Mouse (Mus musculus) stomach, postnatal 0 days (tissue): ENCODE data around the gene Tmem140. TPM values are rescaled to one million over a fixed set of nuclear protein-coding genes. Genes with fewer than 3 reads are reported as not detected.

Experiments
- ATAC-seq: fragments of 200-750 bp; cut with Nextera tagmentation; 2 replicates; pipeline ENCODE4 v1.8.0; 2017; ENCODE audit not compliant: low FRiP score, low TSS enrichment
- DNase-seq: peaks from one replicate; pipeline ENCODE4 v3.0.0-alpha.2; 2016; ENCODE audit warnings: low spot score
- H3K27ac ChIP-seq: fragments of 300-500 bp; sonication (generic); replicated peaks from 2 replicates; pipeline ENCODE4 v1.5.1; 2014; ENCODE audit warnings: mild to moderate bottlenecking, control low read depth
- H3K27me3 ChIP-seq: fragments of 300-500 bp; sonication (generic); 2 replicates; pipeline ENCODE4 v1.6.1; 2014; ENCODE audit warnings: low read length; ENCODE audit not compliant: control insufficient read depth, insufficient read depth
- H3K36me3 ChIP-seq: fragments of 300-500 bp; sonication (generic); 2 replicates; pipeline ENCODE4 v1.6.1; 2014; ENCODE audit warnings: low read length, mixed read lengths; ENCODE audit not compliant: control insufficient read depth, insufficient read depth
- H3K4me1 ChIP-seq: fragments of 300-500 bp; sonication (generic); replicated peaks from 2 replicates; pipeline ENCODE4 v1.6.1; 2014; ENCODE audit warnings: antibody characterized with exemption; ENCODE audit not compliant: control insufficient read depth, insufficient read depth
- H3K4me2 ChIP-seq: fragments of 300-500 bp; sonication (generic); replicated peaks from 2 replicates; pipeline ENCODE4 v1.6.1; 2014; ENCODE audit warnings: low read depth, mild to moderate bottlenecking, control low read depth, moderate library complexity
- H3K4me3 ChIP-seq: fragments of 300-500 bp; sonication (generic); 2 replicates; pipeline ENCODE4 v1.5.1; 2014; ENCODE audit warnings: low read depth, low read length, control low read depth
- H3K9ac ChIP-seq: fragments of 300-500 bp; sonication (generic); 2 replicates; pipeline ENCODE4 v1.6.1; 2014; ENCODE audit warnings: mild to moderate bottlenecking, low read length, control low read depth, mixed read lengths
- H3K9me3 ChIP-seq: fragments of 300-500 bp; sonication (generic); 2 replicates; pipeline ENCODE4 v1.6.1; 2016; ENCODE audit warnings: low read length; ENCODE audit not compliant: control insufficient read depth
- CTCF ChIP-seq: IDR thresholded peaks from 2 replicates; pipeline ENCODE4 v1.5.1; 2016; ENCODE audit warnings: antibody characterized with exemption, low read depth, mild to moderate bottlenecking, moderate library complexity
- EP300 ChIP-seq: optimal IDR thresholded peaks from 2 replicates; pipeline ENCODE3; 2016; ENCODE audit warnings: antibody characterized with exemption
- WGBS: fragments of 180-500 bp; shearing (Covaris S2); extraction: QIAGEN DNeasy Blood & Tissue Kit; methylation state at CpG from one replicate; pipeline ENCODE4 v1.1.7; 2014; 5-methylcytosine and 5-hydroxymethylcytosine counted together
- polyA plus RNA-seq: library from polyadenylated mRNA; unstranded; fragments of >200 nt; fragmentation: Nextera tagmentation; extraction: Ambion mirVana; gene quantifications from 2 replicates; pipeline ENCODE4 v1.2.1, GENCODE M21; 2015

Tmem140 gene
- polyA plus RNA-seq, 1 experiment from 2014 or later = 8.3 TPM

GRCm38 (mm10) chr6:34867995-34868350, 5.0 kb downstream of the Tmem140 start:
- Histone ChIP-seq H3K4me1 (peaks cover 3% of the 10 kb centered on the region), H3K4me3 (no peak overlapping the region), H3K36me3 (no peaks in the 10 kb centered on the region), H3K9ac (no peak overlapping the region), H3K27ac (no peak overlapping the region), H3K9me3 (no peaks in the 10 kb centered on the region), H3K4me2 (no peak overlapping the region), H3K27me3 (no peaks in the 10 kb centered on the region)
- DNase-seq (no peak), ATAC-seq (no peak)
- TF ChIP-seq CTCF (no peak), EP300 (no peak)
- 76% methylated on average over 10 of the region's 10 CpGs for WGBS

- no peak overlapping the region for H3K4me2 ChIP-seq
- H3K4me3 ChIP-seq = no peak overlapping the region
- H3K36me3 ChIP-seq = no peaks in the 10 kb centered on the region
- H3K27ac ChIP-seq = no peak overlapping the region
- peaks cover 3% of the 10 kb centered on the region for H3K4me1 ChIP-seq
- DNase-seq (no peak), ATAC-seq (peak; percentile 31; the same call in 1 of the 2 replicates)
- TF ChIP-seq CTCF (no peak), EP300 (no peak)
- 75% methylated on average over 20 of the region's 20 CpGs for WGBS
- no peaks in the 10 kb centered on the region for H3K27me3 ChIP-seq
- H3K9ac ChIP-seq = no peak overlapping the region
- H3K9me3 ChIP-seq = no peaks in the 10 kb centered on the region
These were observed 5.7 kb downstream of the Tmem140 start for GRCm38 (mm10) chr6:34868507-34869217.

GRCm38 (mm10) chr6:34869225-34869915, 6.4 kb downstream of the Tmem140 start:
- TF ChIP-seq EP300 = no peak
- TF ChIP-seq CTCF = no peak
- Histone ChIP-seq H3K4me3 (no peak overlapping the region), H3K27me3 (no peaks in the 10 kb centered on the region), H3K9ac (no peak overlapping the region), H3K4me1 (peaks cover 3% of the 10 kb centered on the region), H3K4me2 (no peak overlapping the region), H3K27ac (peak overlapping the region; percentile 61), H3K9me3 (no peaks in the 10 kb centered on the region), H3K36me3 (no peaks in the 10 kb centered on the region)
- DNase-seq (no peak), ATAC-seq (peak; percentile 45; the same call in 1 of the 2 replicates)
- 53% methylated on average over 13 of the region's 13 CpGs for WGBS

DNA sequence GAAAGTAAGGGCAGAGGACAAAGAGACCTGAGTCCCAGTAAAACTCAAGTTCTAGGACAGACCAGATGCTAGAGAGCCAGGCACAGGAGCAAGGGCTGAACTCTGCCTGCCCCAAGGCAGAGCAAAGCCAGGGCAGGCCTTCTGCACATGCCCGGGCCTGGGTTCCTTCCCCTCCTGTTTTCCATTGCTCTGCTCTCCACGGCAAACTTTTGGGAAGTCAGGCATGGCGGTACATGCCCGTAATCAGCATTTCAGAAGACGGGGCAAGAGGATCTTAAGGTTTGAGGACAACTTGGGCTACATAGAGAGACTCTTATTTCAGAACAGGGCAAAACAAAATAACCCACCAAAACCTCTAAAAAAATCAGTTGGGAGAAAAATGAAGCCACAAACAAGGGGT, 7.2 kb downstream of the Tmem140 start:
- no peak overlapping the region for H3K9ac ChIP-seq
- H3K9me3 ChIP-seq = no peaks in the 10 kb centered on the region
- H3K4me1 ChIP-seq = peaks cover 3% of the 10 kb centered on the region
- ATAC-seq (no peak), DNase-seq (no peak)
- no peaks in the 10 kb centered on the region for H3K27me3 ChIP-seq
- TF ChIP-seq EP300 (no peak), CTCF (no peak)
- H3K27ac ChIP-seq = peak overlapping the region; percentile 61
- 67% methylated on average over 5 of the region's 5 CpGs for WGBS
- H3K4me3 ChIP-seq = no peak overlapping the region
- H3K36me3 ChIP-seq = no peaks in the 10 kb centered on the region
- no peak overlapping the region for H3K4me2 ChIP-seq

- no peak overlapping the region for H3K9ac ChIP-seq
- WGBS = 51% methylated on average over 5 of the region's 5 CpGs
- H3K4me2 ChIP-seq = no peak overlapping the region
- DNase-seq = no peak
- H3K4me3 ChIP-seq = no peak overlapping the region
- H3K9me3 ChIP-seq = no peaks in the 10 kb centered on the region
- H3K36me3 ChIP-seq = no peaks in the 10 kb centered on the region
- no peak overlapping the region for H3K27ac ChIP-seq
- H3K27me3 ChIP-seq = no peaks in the 10 kb centered on the region
- no peak for ATAC-seq
- no peaks in the 10 kb centered on the region; the same call in 1 of the 2 replicates for H3K4me1 ChIP-seq
- TF ChIP-seq EP300 = no peak
- no peak for TF ChIP-seq CTCF
These were observed 7.8 kb downstream of the Tmem140 start for GRCm38 (mm10) chr6:34870724-34871123.

DNA sequence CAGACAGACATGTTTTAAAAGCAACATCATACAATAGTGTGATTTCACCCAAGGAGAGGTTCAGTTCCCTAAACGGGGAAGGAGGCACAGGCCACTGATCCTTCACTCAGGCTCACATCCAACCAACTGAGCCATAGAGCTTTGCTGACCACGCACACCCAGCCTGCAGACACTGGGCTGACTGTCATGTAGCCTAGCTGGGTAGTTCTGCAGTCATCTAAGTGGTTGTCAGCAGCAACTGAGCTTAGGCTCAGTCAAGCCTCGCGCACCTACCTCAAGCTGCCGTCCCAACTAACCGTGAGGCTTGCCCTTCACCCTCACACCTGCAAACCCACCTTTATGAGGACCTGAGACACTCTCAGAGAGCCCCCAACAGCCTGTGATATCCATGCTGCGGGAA, 9.0 kb downstream of the Tmem140 start:
- Histone ChIP-seq H3K4me1 (peaks cover 3% of the 10 kb centered on the region), H3K4me2 (no peak overlapping the region), H3K9me3 (no peaks in the 10 kb centered on the region), H3K4me3 (no peak overlapping the region), H3K27ac (no peak overlapping the region), H3K9ac (no peak overlapping the region), H3K27me3 (no peaks in the 10 kb centered on the region), H3K36me3 (no peaks in the 10 kb centered on the region)
- no peak for TF ChIP-seq EP300
- TF ChIP-seq CTCF = no peak
- ATAC-seq (no peak), DNase-seq (no peak)
- WGBS = 89% methylated on average over 7 of the region's 7 CpGs
